In the genomic region with DNA sequence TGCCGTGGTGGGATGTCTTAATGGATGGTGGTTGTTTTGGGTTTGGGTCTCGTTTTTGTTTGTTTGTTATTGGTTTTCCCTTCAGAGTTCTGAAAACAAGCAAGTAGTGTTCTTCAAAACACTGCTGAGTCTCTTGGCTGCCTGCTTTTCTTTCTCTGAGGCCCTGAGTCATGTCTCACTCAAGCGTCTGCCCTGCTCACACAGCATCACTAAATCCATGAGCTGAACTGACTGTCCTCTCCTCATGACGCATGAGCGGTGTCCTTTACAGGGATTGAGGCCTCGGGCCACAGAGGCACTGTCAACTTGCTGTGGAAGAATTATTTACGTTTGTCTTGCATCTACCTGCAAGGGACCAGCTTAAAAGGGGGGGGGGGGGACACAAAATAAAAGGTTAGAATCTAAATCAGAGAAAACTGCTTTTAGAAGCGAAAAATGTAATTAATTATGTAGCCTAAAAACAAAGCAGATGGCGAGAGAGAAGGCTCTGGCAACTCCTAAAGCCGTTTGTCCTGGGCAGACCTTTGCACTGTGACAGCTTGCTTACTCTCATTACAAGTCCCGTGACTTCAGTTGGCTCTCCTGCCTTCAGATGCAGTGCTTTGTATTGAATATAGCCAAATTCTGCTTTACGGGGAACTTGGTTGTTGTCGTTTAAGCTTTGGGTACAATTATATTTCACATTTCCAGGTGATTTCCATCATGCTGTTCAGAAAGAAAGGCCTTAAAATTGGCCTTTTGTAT, we compare ENCODE assay signal across 14 mouse cellular contexts. TPM values are rescaled to one million over a fixed set of nuclear protein-coding genes. Genes with fewer than 3 reads are reported as not detected.
DNase-seq lines count a peak whose midpoint lies in the region; ATAC-seq lines count a peak whose summit lies in the region.
"Had no signal": no experiment of that assay in that cellular context is flagged by ENCODE, and none has a peak within 500 bp of the region (broad histone marks: within the 10 kb centered on the region; RNA-seq: fewer than 3 reads in every experiment).

No protein-coding gene starts in this region.

- no peak for ATAC-seq in hindbrain, embryonic 11.5 days (ENCODE audit: low FRiP score)
- ATAC-seq in embryonic facial prominence, embryonic 14.5 days (ENCODE audit: low read depth), result no peak
- ATAC-seq: intestine, postnatal 0 days; liver, embryonic 12.5 days had no signal

- no peak overlapping the region for H3K9ac ChIP-seq in hindbrain, embryonic 11.5 days (ENCODE audit: low read depth, low read length)
- no peak overlapping the region for H3K9ac ChIP-seq in embryonic facial prominence, embryonic 14.5 days (ENCODE audit: low read depth, low read length)
- H3K9ac ChIP-seq: heart, embryonic 15.5 days; liver, embryonic 12.5 days had no signal

- 0 out of 2 replicates have a peak overlapping the region, but pooled peaks have one; percentile 8 for H3K27ac ChIP-seq in hindbrain, embryonic 10.5 days
- H3K27ac ChIP-seq in hindbrain, embryonic 11.5 days (ENCODE audit: low read depth, low read length), result no peak overlapping the region
- H3K27ac ChIP-seq in embryonic facial prominence, embryonic 14.5 days (replicated peaks; ENCODE audit: low read depth, low read length), result peak overlapping the region; percentile 21; the same call in 1 of the 2 replicates
- H3K27ac ChIP-seq: heart, embryonic 15.5 days; liver, embryonic 12.5 days; macrophage had no signal

- H3K4me3 ChIP-seq in hindbrain, embryonic 10.5 days, result no peak overlapping the region
- no peak overlapping the region for H3K4me3 ChIP-seq in hindbrain, embryonic 11.5 days (ENCODE audit: low read depth, low read length)
- H3K4me3 ChIP-seq in embryonic facial prominence, embryonic 14.5 days (ENCODE audit: low read depth, low read length), result no peak overlapping the region
- H3K4me3 ChIP-seq: heart, embryonic 15.5 days; liver, embryonic 12.5 days had no signal

- H3K27me3 ChIP-seq in hindbrain, embryonic 10.5 days (ENCODE audit: insufficient read depth, poor library complexity, severe bottlenecking), result no peaks in the 10 kb centered on the region
- H3K27me3 ChIP-seq in hindbrain, embryonic 11.5 days (ENCODE audit: control insufficient read depth, insufficient read depth, low read length), result no peaks in the 10 kb centered on the region; the same call in 1 of the 2 replicates
- no peaks in the 10 kb centered on the region for H3K27me3 ChIP-seq in embryonic facial prominence, embryonic 14.5 days (replicated peaks; ENCODE audit: control insufficient read depth, insufficient read depth, low read length)
- H3K27me3 ChIP-seq: CH12.LX; heart, embryonic 15.5 days; liver, embryonic 12.5 days had no signal

- H3K36me3 ChIP-seq in hindbrain, embryonic 10.5 days, result peaks cover 59% of the 10 kb centered on the region
- H3K36me3 ChIP-seq in hindbrain, embryonic 11.5 days (ENCODE audit: control insufficient read depth, insufficient read depth, low read length), result no peaks in the 10 kb centered on the region
- peaks cover 50% of the 10 kb centered on the region for H3K36me3 ChIP-seq in embryonic facial prominence, embryonic 14.5 days (ENCODE audit: control insufficient read depth, insufficient read depth, low read length)

- WGBS in hindbrain, embryonic 10.5 days, result 78% methylated on average over 13 of the region's 13 CpGs
- WGBS in hindbrain, embryonic 11.5 days, result 77% methylated on average over 13 of the region's 13 CpGs
- WGBS in embryonic facial prominence, embryonic 14.5 days, result 59% methylated on average over 13 of the region's 13 CpGs

- no peak overlapping the region for H3K4me2 ChIP-seq in hindbrain, embryonic 11.5 days (replicated peaks; ENCODE audit: low read depth, low read length)
- H3K4me2 ChIP-seq in embryonic facial prominence, embryonic 14.5 days (ENCODE audit: low read depth, low read length), result no peak overlapping the region
- H3K4me2 ChIP-seq: heart, embryonic 15.5 days; liver, embryonic 12.5 days had no signal

- no peak for DNase-seq in hindbrain, embryonic 10.5 days (ENCODE audit: low spot score)
- no peak for DNase-seq in hindbrain, embryonic 11.5 days (ENCODE audit: low spot score)
- peak; percentile 29 for DNase-seq in retina, adult 2 months (ENCODE audit: low read depth, low spot score)
- DNase-seq in retina, embryonic 14.5 days (ENCODE audit: low spot score), result no peak
- DNase-seq in embryonic facial prominence, embryonic 14.5 days (ENCODE audit: low spot score), result no peak
- no peak for DNase-seq in ovary, postnatal 14 days (ENCODE audit: low spot score)
- no peak for DNase-seq in spleen, postnatal 14 days (ENCODE audit: low spot score in 2 of 2)
- DNase-seq: gastrocnemius, postnatal 10 days; thymus, postnatal 36 days had no signal

- no peaks in the 10 kb centered on the region for H3K9me3 ChIP-seq in hindbrain, embryonic 10.5 days
- H3K9me3 ChIP-seq in hindbrain, embryonic 11.5 days (ENCODE audit: control insufficient read depth, low read length), result no peaks in the 10 kb centered on the region
- H3K9me3 ChIP-seq in embryonic facial prominence, embryonic 14.5 days (ENCODE audit: control insufficient read depth, low read length), result no peaks in the 10 kb centered on the region
- H3K9me3 ChIP-seq: heart, embryonic 15.5 days; liver, embryonic 12.5 days had no signal

- peaks cover 17% of the 10 kb centered on the region; the same call in 1 of the 2 replicates for H3K4me1 ChIP-seq in hindbrain, embryonic 10.5 days (replicated peaks)
- H3K4me1 ChIP-seq in hindbrain, embryonic 11.5 days (replicated peaks; ENCODE audit: control insufficient read depth, insufficient read depth, low read length), result no peaks in the 10 kb centered on the region
- peaks cover 13% of the 10 kb centered on the region; the same call in 1 of the 2 replicates for H3K4me1 ChIP-seq in embryonic facial prominence, embryonic 14.5 days (ENCODE audit: control insufficient read depth, insufficient read depth, low read length)

RNA-seq across cellular contexts. Expression of a gene that starts 29.2 kb away (rescaled TPM):
- polyA plus RNA-seq in hindbrain, embryonic 10.5 days (2016; fragmentation: Nextera tagmentation; extraction: Ambion mirVana), result 7.2 and 7.5 TPM in 2 replicates
- 5.5 and 6.5 TPM in 2 replicates for polyA plus RNA-seq in hindbrain, embryonic 11.5 days (2014; fragmentation: Nextera tagmentation; extraction: Ambion mirVana)
- 9.5 and 10.0 TPM in 2 replicates for polyA plus RNA-seq in embryonic facial prominence, embryonic 14.5 days (2014; fragmentation: Nextera tagmentation; extraction: Ambion mirVana)
